Mouse (Mus musculus): Measurements from ENCODE around the gene Snapin. TPM values are rescaled to one million over a fixed set of nuclear protein-coding genes. Genes with fewer than 3 reads are reported as not detected.

Gene Snapin
- polyA plus RNA-seq (2015; fragmentation: Nextera tagmentation; extraction: Ambion mirVana) = 69.9 and 70.6 TPM in 2 replicates

GRCm38 (mm10) chr3:90490696-90491256 is at the start of gene Snapin:
Gene Snapin (minus strand): TSS chr3:90491033.
- Histone ChIP-seq H3K9me3 (replicated peaks) (no peaks in the 10 kb centered on the region), H3K4me3 (replicated peaks) (peak within 1 kb of the TSS; percentile 86), H3K9ac (peak within 1 kb of the TSS; percentile 76), H3K36me3 (peaks cover 45% of the 10 kb centered on the region), H3K27me3 (no peaks in the 10 kb centered on the region), H3K4me2 (peak within 1 kb of the TSS; percentile 67), H3K4me1 (peaks cover 13% of the 10 kb centered on the region), H3K27ac (peak within 1 kb of the TSS; percentile 87)
- ATAC-seq (replicated peaks; ENCODE audit: low FRiP score) = peak; percentile 99
- under 1% methylated on average over 37 of the region's 37 CpGs for WGBS

GRCm38 (mm10) chr3:90537905-90538296 is 47.1 kb upstream of the Snapin start:
- Histone ChIP-seq H3K4me3 (replicated peaks) (peak overlapping the region; percentile 32), H3K4me2 (peak overlapping the region; percentile 47), H3K9me3 (replicated peaks) (no peaks in the 10 kb centered on the region), H3K36me3 (no peaks in the 10 kb centered on the region), H3K9ac (peak overlapping the region; percentile 29), H3K27ac (peak overlapping the region; percentile 91), H3K4me1 (peaks cover 47% of the 10 kb centered on the region), H3K27me3 (no peaks in the 10 kb centered on the region)
- ATAC-seq (replicated peaks; ENCODE audit: low FRiP score) = no peak
- WGBS = 63% methylated on average over 5 of the region's 5 CpGs

GRCm38 (mm10) chr3:90537141-90537904 is 46.5 kb upstream of the Snapin start, which contains the start of gene S100a16:
Gene S100a16 (plus strand): TSS chr3:90537254.
- peak within 1 kb of the TSS; percentile 29 for H3K9ac ChIP-seq
- peak within 1 kb of the TSS; percentile 47 for H3K4me2 ChIP-seq
- no peaks in the 10 kb centered on the region for H3K27me3 ChIP-seq
- 28% methylated on average over 10 of the region's 10 CpGs for WGBS
- H3K27ac ChIP-seq = peak within 1 kb of the TSS; percentile 91
- no peaks in the 10 kb centered on the region for H3K9me3 ChIP-seq (replicated peaks)
- peak within 1 kb of the TSS; percentile 32 for H3K4me3 ChIP-seq (replicated peaks)
- no peaks in the 10 kb centered on the region for H3K36me3 ChIP-seq
- ATAC-seq (replicated peaks; ENCODE audit: low FRiP score) = peak; percentile 94
- H3K4me1 ChIP-seq = peaks cover 45% of the 10 kb centered on the region

GRCm38 (mm10) chr3:90535446-90535845 is 44.6 kb upstream of the Snapin start:
- H3K9me3 ChIP-seq (replicated peaks) = no peaks in the 10 kb centered on the region
- H3K4me1 ChIP-seq = peaks cover 28% of the 10 kb centered on the region
- no peak overlapping the region for H3K27ac ChIP-seq
- no peak overlapping the region for H3K4me3 ChIP-seq (replicated peaks)
- ATAC-seq (replicated peaks; ENCODE audit: low FRiP score) = no peak
- 67% methylated on average over 1 of the region's 1 CpGs for WGBS
- no peaks in the 10 kb centered on the region for H3K36me3 ChIP-seq
- no peaks in the 10 kb centered on the region for H3K27me3 ChIP-seq
- no peak overlapping the region for H3K4me2 ChIP-seq
- H3K9ac ChIP-seq = no peak overlapping the region

GRCm38 (mm10) chr3:90531713-90532112 is 40.9 kb upstream of the Snapin start:
- peaks cover 5% of the 10 kb centered on the region for H3K4me1 ChIP-seq
- ATAC-seq (replicated peaks; ENCODE audit: low FRiP score) = no peak
- H3K9me3 ChIP-seq (replicated peaks) = no peaks in the 10 kb centered on the region
- H3K27ac ChIP-seq = no peak overlapping the region
- H3K4me2 ChIP-seq = no peak overlapping the region
- WGBS = 62% methylated on average over 5 of the region's 5 CpGs
- no peak overlapping the region for H3K9ac ChIP-seq
- H3K27me3 ChIP-seq = no peaks in the 10 kb centered on the region
- no peak overlapping the region for H3K4me3 ChIP-seq (replicated peaks)
- H3K36me3 ChIP-seq = no peaks in the 10 kb centered on the region

- Histone ChIP-seq H3K4me1 (peaks cover 11% of the 10 kb centered on the region; the same call in 1 of the 2 replicates), H3K4me2 (no peak overlapping the region), H3K36me3 (no peaks in the 10 kb centered on the region), H3K9me3 (replicated peaks) (no peaks in the 10 kb centered on the region), H3K4me3 (replicated peaks) (no peak overlapping the region), H3K27ac (no peak overlapping the region), H3K9ac (no peak overlapping the region), H3K27me3 (no peaks in the 10 kb centered on the region)
- 89% methylated on average over 7 of the region's 7 CpGs for WGBS
- ATAC-seq (replicated peaks; ENCODE audit: low FRiP score) = no peak
Observed at GRCm38 (mm10) chr3:90527291-90527873, 36.5 kb upstream of the Snapin start.

- no peak within 1 kb of the TSS for H3K9ac ChIP-seq
- H3K9me3 ChIP-seq (replicated peaks) = no peaks in the 10 kb centered on the region
- H3K4me2 ChIP-seq = no peak within 1 kb of the TSS
- ATAC-seq (replicated peaks; ENCODE audit: low FRiP score) = peak; percentile 69; the same call in 1 of the 2 replicates
- H3K36me3 ChIP-seq = no peaks in the 10 kb centered on the region
- H3K27ac ChIP-seq = 0 out of 2 replicates have a peak within 1 kb of the TSS, but pooled peaks have one; percentile 2
- H3K27me3 ChIP-seq = no peaks in the 10 kb centered on the region
- H3K4me3 ChIP-seq (replicated peaks) = no peak within 1 kb of the TSS
- H3K4me1 ChIP-seq = peaks cover 11% of the 10 kb centered on the region; the same call in 1 of the 2 replicates
- 57% methylated on average over 5 of the region's 5 CpGs for WGBS
Observed at GRCm38 (mm10) chr3:90526580-90526979, 35.7 kb upstream of the Snapin start, which contains the start of gene S100a14. Gene S100a14 (plus strand): TSS chr3:90526856.

GRCm38 (mm10) chr3:90526076-90526475 is 35.2 kb upstream of the Snapin start:
- Histone ChIP-seq H3K9me3 (replicated peaks) (no peaks in the 10 kb centered on the region), H3K4me3 (replicated peaks) (no peak overlapping the region), H3K36me3 (no peaks in the 10 kb centered on the region), H3K4me2 (no peak overlapping the region), H3K9ac (no peak overlapping the region), H3K4me1 (peaks cover 11% of the 10 kb centered on the region; the same call in 1 of the 2 replicates), H3K27me3 (no peaks in the 10 kb centered on the region), H3K27ac (0 out of 2 replicates have a peak overlapping the region, but pooled peaks have one; percentile 2)
- WGBS = 66% methylated on average over 2 of the region's 2 CpGs
- ATAC-seq (replicated peaks; ENCODE audit: low FRiP score) = no peak

- Histone ChIP-seq H3K36me3 (no peaks in the 10 kb centered on the region), H3K27me3 (no peaks in the 10 kb centered on the region), H3K4me2 (no peak overlapping the region), H3K27ac (no peak overlapping the region), H3K9ac (no peak overlapping the region), H3K9me3 (replicated peaks) (no peaks in the 10 kb centered on the region), H3K4me1 (peaks cover 11% of the 10 kb centered on the region; the same call in 1 of the 2 replicates), H3K4me3 (replicated peaks) (no peak overlapping the region)
- 0 out of 2 replicates have a peak, but pooled peaks have one; percentile 30 for ATAC-seq (replicated peaks; ENCODE audit: low FRiP score)
- WGBS = 65% methylated on average over 4 of the region's 4 CpGs
Observed at GRCm38 (mm10) chr3:90525421-90525820, 34.6 kb upstream of the Snapin start.

GRCm38 (mm10) chr3:90517711-90518110 is 26.9 kb upstream of the Snapin start:
- H3K27me3 ChIP-seq = no peaks in the 10 kb centered on the region
- no peak overlapping the region for H3K9ac ChIP-seq
- H3K4me2 ChIP-seq = no peak overlapping the region
- no peak overlapping the region for H3K4me3 ChIP-seq (replicated peaks)
- no peak for ATAC-seq (replicated peaks; ENCODE audit: low FRiP score)
- no peaks in the 10 kb centered on the region for H3K36me3 ChIP-seq
- no peaks in the 10 kb centered on the region for H3K9me3 ChIP-seq (replicated peaks)
- H3K4me1 ChIP-seq = peaks cover 24% of the 10 kb centered on the region
- WGBS = 82% methylated on average over 4 of the region's 4 CpGs
- H3K27ac ChIP-seq = no peak overlapping the region

- Histone ChIP-seq H3K27me3 (no peaks in the 10 kb centered on the region), H3K36me3 (peaks cover 5% of the 10 kb centered on the region), H3K4me1 (peaks cover 24% of the 10 kb centered on the region), H3K4me2 (peak overlapping the region; percentile 80; the same call in 1 of the 2 replicates), H3K9me3 (replicated peaks) (no peaks in the 10 kb centered on the region), H3K4me3 (replicated peaks) (no peak overlapping the region), H3K27ac (no peak overlapping the region), H3K9ac (no peak overlapping the region)
- no peak for ATAC-seq (replicated peaks; ENCODE audit: low FRiP score)
- 92% methylated on average over 4 of the region's 4 CpGs for WGBS
Observed at GRCm38 (mm10) chr3:90515789-90516188, 25.0 kb upstream of the Snapin start.

- Histone ChIP-seq H3K36me3 (peaks cover 6% of the 10 kb centered on the region), H3K4me2 (peak overlapping the region; percentile 80), H3K4me1 (peaks cover 24% of the 10 kb centered on the region), H3K9ac (peak overlapping the region; percentile 37), H3K27ac (peak overlapping the region; percentile 74; the same call in 1 of the 2 replicates), H3K27me3 (no peaks in the 10 kb centered on the region), H3K4me3 (replicated peaks) (peak overlapping the region; percentile 45), H3K9me3 (replicated peaks) (no peaks in the 10 kb centered on the region)
- peak; percentile 32 for ATAC-seq (replicated peaks; ENCODE audit: low FRiP score)
- WGBS = 42% methylated on average over 1 of the region's 1 CpGs
Observed at GRCm38 (mm10) chr3:90515242-90515641, 24.4 kb upstream of the Snapin start.
